ENCODE assay signal across 11 mouse cellular contexts in genomic region chr12:112339481-112340179, GRCm38 (mm10).
DNase-seq lines count a peak whose midpoint lies in the region; ATAC-seq and TF ChIP-seq lines count a peak whose summit lies in the region.
"Had no signal": no experiment of that assay in that cellular context is flagged by ENCODE, and none has a peak within 500 bp of the region (broad histone marks: within the 10 kb centered on the region; RNA-seq: fewer than 3 reads in every experiment).

No protein-coding gene starts in this region.

- H3K4me1 ChIP-seq in lung, embryonic 14.5 days (ENCODE audit: insufficient read depth): peaks cover 3% of the 10 kb centered on the region; the same call in 1 of the 2 replicates

- no peak overlapping the region for H3K27ac ChIP-seq in lung, embryonic 14.5 days (ENCODE audit: low read depth)
- H3K27ac ChIP-seq: embryonic facial prominence, embryonic 13.5 days; limb, embryonic 15.5 days had no signal

- H3K4me2 ChIP-seq in lung, embryonic 14.5 days: no peak overlapping the region
- H3K4me2 ChIP-seq: embryonic facial prominence, embryonic 13.5 days; limb, embryonic 15.5 days had no signal

- no peak overlapping the region for H3K9ac ChIP-seq in lung, embryonic 14.5 days
- H3K9ac ChIP-seq: embryonic facial prominence, embryonic 13.5 days; limb, embryonic 15.5 days had no signal

- H3K9me3 ChIP-seq in lung, embryonic 14.5 days (ENCODE audit: low read depth, low read length): no peaks in the 10 kb centered on the region
- H3K9me3 ChIP-seq: embryonic facial prominence, embryonic 13.5 days; limb, embryonic 15.5 days had no signal

- peak; percentile 60 for ATAC-seq in lung, embryonic 14.5 days (ENCODE audit: insufficient read depth)
- ATAC-seq in monocyte, adult 5-6 weeks (replicated peaks; ENCODE audit: insufficient number of reproducible peaks, low FRiP score, low TSS enrichment, poor library complexity, severe bottlenecking): no peak

- WGBS in lung, embryonic 14.5 days: 57% methylated on average over 11 of the region's 11 CpGs

- intact Hi-C loops in heart, postnatal 25 days (cut with DNase I): no loop called here

- no peak for TF ChIP-seq CTCF in lung, embryonic 14.5 days (IDR thresholded peaks at IDR 0.05; ENCODE audit: low read depth)

- no peaks in the 10 kb centered on the region for H3K36me3 ChIP-seq in lung, embryonic 14.5 days (ENCODE audit: insufficient read depth)
- H3K36me3 ChIP-seq: embryonic facial prominence, embryonic 13.5 days; limb, embryonic 15.5 days had no signal

- H3K4me3 ChIP-seq in lung, embryonic 14.5 days (ENCODE audit: low read depth, low read length): no peak overlapping the region
- H3K4me3 ChIP-seq: embryonic facial prominence, embryonic 13.5 days; limb, embryonic 15.5 days had no signal

- H3K27me3 ChIP-seq in lung, embryonic 14.5 days (ENCODE audit: insufficient read depth, low read length): 0 out of 2 replicates have a peak, but pooled peaks cover 4% of the 10 kb centered on the region
- H3K27me3 ChIP-seq: embryonic facial prominence, embryonic 13.5 days; limb, embryonic 15.5 days had no signal

- peak; percentile 51 for DNase-seq in embryo, embryonic 10.5 days (ENCODE audit: low spot score)
- DNase-seq in embryo, embryonic 10 days (ENCODE audit: low spot score): no peak
- DNase-seq in right cerebral cortex, postnatal 25 days: peak; percentile 46
- DNase-seq in right cerebral cortex, postnatal 4 days: no peak
- peak; percentile 32 for DNase-seq in lung, embryonic 14.5 days
- no peak for DNase-seq in layer of hippocampus, postnatal 10 days (ENCODE audit: low spot score in 2 of 2)
- DNase-seq in heart, postnatal 25 days (ENCODE audit: low spot score): no peak
- DNase-seq: thymus, postnatal 14 days had no signal

Comparison
In these comparisons a context has a peak if more than half of its experiments do, and no peak if none do; other contexts are left out.
1. DNase-seq: peak in embryo, embryonic 10.5 days (single experiment), right cerebral cortex, postnatal 25 days (single experiment) and lung, embryonic 14.5 days (single experiment); none in embryo, embryonic 10 days (single experiment), right cerebral cortex, postnatal 4 days (single experiment), layer of hippocampus, postnatal 10 days (0 of 2) and heart, postnatal 25 days (single experiment).